Mouse (Mus musculus): Measurements from ENCODE around the gene Unc5cl.
A peak's percentile ranks its signal among the peaks of the same experiment; 100 is the strongest.

Gene Unc5cl

GRCm38 (mm10) chr17:48539326-48539725 lies 84.6 kb downstream of the Unc5cl start:
- no peak for DNase-seq (ENCODE audit: inconsistent ontology term)

- DNase-seq (ENCODE audit: inconsistent ontology term): peak; percentile 30
Measured at GRCm38 (mm10) chr17:48542733-48543132, 88.0 kb downstream of the Unc5cl start.

- DNase-seq (ENCODE audit: inconsistent ontology term): peak; percentile 8
Measured at GRCm38 (mm10) chr17:48543301-48543765, 88.6 kb downstream of the Unc5cl start.

GRCm38 (mm10) chr17:48544722-48545121 lies 90.0 kb downstream of the Unc5cl start:
- DNase-seq (ENCODE audit: inconsistent ontology term): no peak

GRCm38 (mm10) chr17:48545223-48545943 lies 90.7 kb downstream of the Unc5cl start:
- DNase-seq (ENCODE audit: inconsistent ontology term): peak; percentile 11

- DNase-seq (ENCODE audit: inconsistent ontology term): no peak
Measured at GRCm38 (mm10) chr17:48546036-48546435, 91.3 kb downstream of the Unc5cl start.

- no peak for DNase-seq (ENCODE audit: inconsistent ontology term)
Measured at GRCm38 (mm10) chr17:48547668-48548067, 93.0 kb downstream of the Unc5cl start.

GRCm38 (mm10) chr17:48551788-48552531 lies 97.3 kb downstream of the Unc5cl start:
- DNase-seq (ENCODE audit: inconsistent ontology term): no peak

- no peak for DNase-seq (ENCODE audit: inconsistent ontology term)
Measured at GRCm38 (mm10) chr17:48552532-48552915, 97.8 kb downstream of the Unc5cl start.

- DNase-seq (ENCODE audit: inconsistent ontology term): no peak
Measured at GRCm38 (mm10) chr17:48556223-48556962, 101.7 kb downstream of the Unc5cl start.

GRCm38 (mm10) chr17:48557823-48558715 lies 103.4 kb downstream of the Unc5cl start:
- DNase-seq (ENCODE audit: inconsistent ontology term): no peak

GRCm38 (mm10) chr17:48564931-48565330 lies 110.2 kb downstream of the Unc5cl start:
- no peak for DNase-seq (ENCODE audit: inconsistent ontology term)

- DNase-seq (ENCODE audit: inconsistent ontology term): no peak
Measured at GRCm38 (mm10) chr17:48569656-48570055, 115.0 kb downstream of the Unc5cl start.

GRCm38 (mm10) chr17:48581153-48581552 lies 126.5 kb downstream of the Unc5cl start:
- no peak for DNase-seq (ENCODE audit: inconsistent ontology term)

- DNase-seq (ENCODE audit: inconsistent ontology term): no peak
Measured at GRCm38 (mm10) chr17:48582486-48582990, 127.8 kb downstream of the Unc5cl start.

- DNase-seq (ENCODE audit: inconsistent ontology term): no peak
Measured at GRCm38 (mm10) chr17:48583401-48583800, 128.7 kb downstream of the Unc5cl start.

- peak; percentile 51 for DNase-seq (ENCODE audit: inconsistent ontology term)
Measured at GRCm38 (mm10) chr17:48585902-48586359, 131.2 kb downstream of the Unc5cl start.

- no peak for DNase-seq (ENCODE audit: inconsistent ontology term)
Measured at GRCm38 (mm10) chr17:48588674-48589073, 134.0 kb downstream of the Unc5cl start.
